Mouse (Mus musculus) neutrophil, adult 65 days (primary cell): ENCODE measurements around the gene Gatc. TPM values are rescaled to one million over a fixed set of nuclear protein-coding genes. Genes with fewer than 3 reads are reported as not detected.

ENCODE experiments used
- total RNA-seq: library from RNA; stranded (reverse); gene quantifications from 2 replicates; pipeline ENCODE4 v1.2.4, GENCODE M21; 2023

The Gatc gene
- total RNA-seq: 4.6 and 6.4 TPM in 2 replicates

DNA sequence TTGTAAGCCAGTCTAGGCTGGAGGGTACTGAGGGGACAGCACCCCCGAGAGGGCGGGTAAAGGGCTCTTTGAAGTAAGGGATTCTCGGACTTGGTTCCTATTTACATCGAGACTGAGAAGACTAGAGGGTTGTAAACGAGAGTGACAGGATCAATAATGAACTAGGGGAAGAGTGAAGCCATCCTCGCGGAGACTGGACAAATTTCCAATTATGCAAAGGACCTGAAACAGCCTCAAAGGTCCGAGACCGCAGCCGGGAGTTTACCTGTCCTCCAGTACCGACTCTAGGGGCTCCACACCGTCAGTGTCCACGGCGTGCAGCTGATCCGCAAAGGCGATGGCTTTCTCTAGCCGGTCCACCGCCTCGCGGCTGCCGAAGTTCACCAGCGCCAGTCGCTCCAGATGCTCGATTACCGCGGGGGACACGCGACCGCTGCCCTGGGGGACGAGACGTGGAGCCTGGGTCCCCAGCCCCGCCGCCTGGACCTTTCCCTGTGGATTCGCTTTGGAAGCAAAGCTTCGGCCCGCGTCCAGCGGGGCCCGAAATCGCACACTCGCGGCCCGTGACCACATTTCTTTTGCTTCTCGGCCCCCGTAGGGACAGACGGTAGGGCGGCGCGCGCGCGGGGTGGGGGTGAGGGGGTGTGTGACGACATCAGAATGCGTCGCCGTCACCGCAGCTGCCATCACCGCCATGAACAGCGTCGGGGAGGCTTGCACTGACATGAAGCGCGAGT lies at the start of gene Gatc, which contains the start of gene Triap1:
Gene Gatc (minus strand): TSS at position 602 of the 737 bp plus-strand sequence.
Gene Triap1 (plus strand): TSS at position 649 of the 737 bp plus-strand sequence.

DNA sequence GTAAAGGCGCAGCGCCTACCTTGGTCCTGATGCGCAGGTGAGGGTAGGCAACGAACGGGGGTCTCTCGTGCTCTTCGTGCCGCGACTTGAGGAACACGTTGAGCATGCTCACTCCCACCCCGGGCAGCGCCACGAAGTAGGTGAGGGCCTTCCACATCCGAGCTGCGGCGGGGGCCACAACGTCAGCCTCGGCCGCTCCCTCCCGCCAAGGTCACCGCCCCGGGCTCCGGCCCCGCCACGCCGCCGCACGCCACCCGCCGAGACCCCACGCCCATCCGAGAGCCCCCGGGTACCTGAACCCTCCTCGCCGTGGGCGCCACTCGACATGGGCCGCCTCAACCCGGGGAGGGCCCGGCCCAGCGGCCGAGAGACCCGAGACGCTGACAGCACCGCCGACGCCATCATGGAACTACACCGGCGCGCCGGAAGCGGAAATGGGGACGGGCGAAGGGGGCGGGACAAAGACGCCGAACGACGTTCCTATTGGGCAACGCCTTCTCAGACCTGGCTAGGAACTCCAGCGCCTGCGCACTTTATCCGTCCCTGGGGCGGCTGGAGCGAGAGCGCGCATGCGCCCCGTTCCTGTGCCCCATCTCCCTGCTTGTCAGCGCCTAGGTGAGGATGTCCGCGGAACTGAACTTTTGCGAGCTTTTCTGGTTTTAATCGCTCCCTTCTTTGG lies 7.7 kb upstream of the Gatc start, which contains the start of gene Cox6a1:
Gene Cox6a1 (minus strand): TSS at position 436 of the 679 bp plus-strand sequence.

DNA sequence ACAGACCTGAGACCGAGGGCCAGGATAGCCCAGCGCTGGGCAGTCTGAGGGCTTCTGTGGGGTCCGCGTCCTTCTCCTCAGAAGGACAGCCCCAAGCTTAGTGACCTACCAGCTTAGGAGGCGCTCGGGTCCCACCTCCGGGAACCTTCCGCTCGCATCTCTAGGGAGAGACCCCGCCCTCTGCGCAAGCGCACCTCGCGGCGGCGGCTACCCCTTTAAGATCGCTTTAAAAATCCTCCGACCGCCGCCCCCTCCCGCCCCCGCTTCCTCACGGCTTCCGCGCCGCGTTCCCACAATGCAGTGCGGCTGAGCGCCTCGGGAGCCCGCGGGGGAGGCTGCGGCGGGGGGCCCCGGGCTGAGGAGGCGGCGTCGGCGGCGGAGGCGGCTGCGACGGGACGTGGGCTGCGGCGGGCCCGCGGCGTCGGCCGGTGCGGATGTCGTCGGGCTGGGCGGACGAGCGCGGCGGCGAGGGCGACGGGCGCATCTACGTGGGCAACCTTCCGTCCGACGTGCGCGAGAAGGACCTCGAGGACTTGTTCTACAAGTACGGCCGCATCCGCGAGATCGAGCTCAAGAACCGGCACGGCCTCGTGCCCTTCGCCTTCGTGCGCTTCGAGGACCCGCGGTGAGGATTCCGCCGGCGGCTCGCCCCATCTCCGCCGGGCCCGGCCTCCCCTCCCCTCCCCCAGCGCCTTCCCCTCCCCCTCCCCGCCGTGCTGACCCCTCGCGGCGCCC lies 13.9 kb downstream of the Gatc start, which contains the start of gene Srsf9:
Gene Srsf9 (plus strand): TSS at position 303 of the 735 bp plus-strand sequence.

DNA sequence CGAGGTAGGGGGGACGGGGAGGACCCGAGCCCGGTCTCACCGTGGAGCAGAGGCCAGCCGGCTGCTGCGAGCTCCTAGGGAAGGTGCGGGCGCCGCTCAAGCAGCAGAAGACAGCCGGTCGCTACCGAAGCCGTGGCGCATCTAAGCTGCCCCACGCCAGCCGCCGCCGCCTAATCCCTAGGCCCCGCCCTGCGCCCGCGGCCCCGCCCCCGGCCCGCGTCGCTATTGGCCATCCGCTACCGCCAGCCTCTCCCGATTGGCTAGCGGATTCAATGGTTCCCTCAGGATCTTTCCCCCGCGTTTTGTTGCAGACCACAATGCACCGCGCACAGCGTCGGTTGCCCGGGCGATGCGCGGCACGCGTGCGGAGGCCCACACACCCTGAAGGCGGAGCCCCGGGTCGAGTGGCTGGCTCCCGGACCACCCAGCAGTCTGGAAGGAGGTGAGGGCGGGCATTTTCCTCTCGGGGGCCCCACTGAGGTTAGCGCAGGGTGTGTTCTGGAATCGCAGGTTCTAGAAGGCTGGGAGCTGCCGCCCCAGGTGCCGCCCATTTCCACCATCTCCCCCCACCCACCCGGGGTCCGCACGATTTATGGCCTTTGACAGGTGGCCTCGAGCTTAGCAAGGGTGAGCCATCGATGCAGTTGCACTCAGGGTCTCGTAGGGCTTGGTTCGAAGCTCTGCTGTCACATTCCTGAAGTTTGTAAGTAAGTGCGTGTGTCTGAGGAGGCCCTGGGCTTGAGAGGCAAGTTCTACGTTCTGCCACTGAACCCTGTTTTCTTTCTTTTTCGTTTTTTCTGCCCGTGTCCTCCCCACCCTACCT lies 40.0 kb downstream of the Gatc start, which contains the start of gene Dynll1:
Gene Dynll1 (minus strand): TSS at position 208 of the 823 bp plus-strand sequence.

Other genes starting within 250 kb of the Gatc start
- not detected in 2 replicates for gene Gm10401, start 242.9 kb downstream of the Gatc start, total RNA-seq
- gene Acads, start 221.8 kb downstream of the Gatc start, total RNA-seq: 15.0 and 18.2 TPM in 2 replicates
- gene Unc119b, start 206.2 kb downstream of the Gatc start, total RNA-seq: 20.1 and 22.8 TPM in 2 replicates
- 109 and 155 TPM in 2 replicates for gene Mlec, start 183.0 kb downstream of the Gatc start, total RNA-seq
- not detected in 2 replicates for gene Cabp1, start 146.8 kb downstream of the Gatc start, total RNA-seq
- 8.1 and 11.9 TPM in 2 replicates for gene Pop5, start 105.3 kb downstream of the Gatc start, total RNA-seq
- gene Rnf10, start 68.3 kb downstream of the Gatc start, total RNA-seq: 197 and 217 TPM in 2 replicates
- gene Coq5, start 61.5 kb downstream of the Gatc start, total RNA-seq: 7.1 and 13.0 TPM in 2 replicates
- 149 and 192 TPM in 2 replicates for gene Dynll1, start 40.2 kb downstream of the Gatc start, total RNA-seq
- 43.0 and 57.0 TPM in 2 replicates for gene Srsf9, start 14.0 kb downstream of the Gatc start, total RNA-seq
- gene Triap1, start within 50 bp of the Gatc start, total RNA-seq: 16.3 and 17.9 TPM in 2 replicates
- 186 and 217 TPM in 2 replicates for gene Cox6a1, start 7.8 kb upstream of the Gatc start, total RNA-seq
- not detected in 2 replicates for gene Msi1, start 88.4 kb upstream of the Gatc start, total RNA-seq
- gene Pla2g1b, start 125.1 kb upstream of the Gatc start, total RNA-seq: not detected in 2 replicates
- gene Sirt4, start 143.5 kb upstream of the Gatc start, total RNA-seq: 1.4 and 6.7 TPM in 2 replicates
- gene Pxn, start 165.5 kb upstream of the Gatc start, total RNA-seq: 398 and 435 TPM in 2 replicates
- 522 and 542 TPM in 2 replicates for gene Rplp0, start 218.3 kb upstream of the Gatc start, total RNA-seq
- gene Gcn1l1, start 224.1 kb upstream of the Gatc start, total RNA-seq: 20.9 and 33.2 TPM in 2 replicates